Mouse (Mus musculus) MEL (cell line): ENCODE measurements around the gene Zfp827. TPM values are rescaled to one million over a fixed set of nuclear protein-coding genes. Genes with fewer than 3 reads are reported as not detected.

ENCODE experiments used
- DNase-seq: peaks from one replicate; pipeline ENCODE4 v3.0.0; 2011; ENCODE audit warnings: low read depth, low spot score
- H3K27ac ChIP-seq: 2 replicates; pipeline ENCODE4 v1.5.1; 2012; ENCODE audit warnings: low read depth, mild to moderate bottlenecking, control low read depth, low read length, moderate library complexity; ENCODE audit not compliant: control insufficient read depth
- H3K27me3 ChIP-seq, 2 experiments: fragments of 150-350 bp in 1 of 2; sonication (generic) in 1 of 2; 2 replicates each; pipeline ENCODE4 v1.6.1; 2012; ENCODE audit warnings: low read length in 2 of 2, mild to moderate bottlenecking in 2 of 2, improper control_type of control experiment in 1 of 2, moderate library complexity in 1 of 2; ENCODE audit not compliant: insufficient read depth in 2 of 2, control insufficient read depth in 1 of 2
- H3K36me3 ChIP-seq, 2 experiments: 2 replicates each; pipeline ENCODE4 v1.6.1; 2012 to 2014; ENCODE audit warnings: low read length in 2 of 2, improper control_type of control experiment in 1 of 2, inconsistent platforms in 1 of 2, mild to moderate bottlenecking in 1 of 2; ENCODE audit not compliant: insufficient read depth in 2 of 2, control insufficient read depth in 1 of 2
- H3K4me1 ChIP-seq, 2 experiments: fragments of 150-350 bp in 1 of 2; sonication (generic) in 1 of 2; 2 replicates each; pipeline ENCODE4 v1.6.1; 2012; ENCODE audit warnings: low read length in 2 of 2, improper control_type of control experiment in 1 of 2, mild to moderate bottlenecking in 1 of 2; ENCODE audit not compliant: insufficient read depth in 2 of 2, control insufficient read depth in 1 of 2
- H3K4me3 ChIP-seq, 2 experiments: fragments of 150-350 bp in 1 of 2; sonication (generic) in 1 of 2; 2 replicates each; pipeline ENCODE4 v1.5.1; 2012; ENCODE audit warnings: low read depth in 2 of 2, low read length in 2 of 2, mild to moderate bottlenecking in 2 of 2, moderate library complexity in 2 of 2, control low read depth in 1 of 2, improper control_type of control experiment in 1 of 2; ENCODE audit not compliant: control insufficient read depth in 1 of 2, insufficient read depth in 1 of 2
- H3K79me2 ChIP-seq: 2 replicates; pipeline ENCODE4 v1.6.1; 2012; ENCODE audit warnings: mild to moderate bottlenecking, low read length, moderate library complexity; ENCODE audit not compliant: control insufficient read depth, poor library complexity, insufficient read depth
- H3K9ac ChIP-seq: 2 replicates; pipeline ENCODE4 v1.6.1; 2012; ENCODE audit warnings: low read depth, mild to moderate bottlenecking, control low read depth, low read length, moderate library complexity; ENCODE audit not compliant: control insufficient read depth, poor library complexity, severe bottlenecking
- H3K9me3 ChIP-seq: fragments of 150-350 bp; sonication (generic); replicated peaks from 2 replicates; pipeline ENCODE4 v1.6.1; 2012; ENCODE audit warnings: mild to moderate bottlenecking, low read length, improper control_type of control experiment, moderate library complexity; ENCODE audit not compliant: insufficient read depth
- BHLHE40 ChIP-seq: IDR thresholded peaks from 2 replicates; pipeline ENCODE4 v1.6.1; 2012; ENCODE audit warnings: low read depth, mild to moderate bottlenecking, inconsistent platforms, low read length, improper control_type of control experiment, borderline replicate concordance
- CHD1 ChIP-seq: IDR thresholded peaks from 2 replicates; pipeline ENCODE4 v1.6.1; 2012; ENCODE audit warnings: low read depth, mild to moderate bottlenecking, inconsistent platforms, low read length, improper control_type of control experiment
- CHD2 ChIP-seq: IDR thresholded peaks from 2 replicates; pipeline ENCODE4 v1.6.1; 2011; ENCODE audit warnings: low read length, improper control_type of control experiment
- CTCF ChIP-seq, 3 experiments: IDR thresholded peaks in 2 of 3; conservative IDR thresholded peaks in 1 of 3; 2 replicates each; pipeline ENCODE4 v1.5.1; 2011 to 2012; ENCODE audit warnings: low read length in 3 of 3, low read depth in 2 of 3, mild to moderate bottlenecking in 2 of 3, improper control_type of control experiment in 1 of 3, inconsistent platforms in 1 of 3, mixed read lengths in 1 of 3, moderate library complexity in 1 of 3; ENCODE audit not compliant: control insufficient read depth in 1 of 3, insufficient read depth in 1 of 3, poor library complexity in 1 of 3, severe bottlenecking in 1 of 3
- E2F4 ChIP-seq: IDR thresholded peaks from 2 replicates; pipeline ENCODE4 v1.6.1; 2011; ENCODE audit warnings: low read depth, low read length, improper control_type of control experiment, borderline replicate concordance
- ELF1 ChIP-seq: IDR thresholded peaks from 2 replicates; pipeline ENCODE4 v1.6.1; 2014; ENCODE audit warnings: low read depth, mild to moderate bottlenecking, inconsistent platforms, low read length, improper control_type of control experiment, moderate library complexity
- EP300 ChIP-seq, 2 experiments: IDR thresholded peaks; 2 replicates each; pipeline ENCODE4 v1.6.1; 2011; ENCODE audit warnings: improper control_type of control experiment in 2 of 2, low read length in 2 of 2, low read depth in 1 of 2, mild to moderate bottlenecking in 1 of 2
- GABPA ChIP-seq: IDR thresholded peaks from 2 replicates; pipeline ENCODE4 v1.6.1; 2012; ENCODE audit warnings: low read depth, mild to moderate bottlenecking, inconsistent platforms, low read length, improper control_type of control experiment, moderate library complexity
- GATA1 ChIP-seq: IDR thresholded peaks from 2 replicates; pipeline ENCODE4 v1.6.1; 2011; ENCODE audit warnings: low read depth, low read length, improper control_type of control experiment
- KAT2A ChIP-seq: conservative IDR thresholded peaks from 2 replicates; pipeline ENCODE4 v1.6.1; 2012; ENCODE audit warnings: low read depth, low read length, improper control_type of control experiment, inconsistent platforms
- MAFK ChIP-seq: IDR thresholded peaks from 2 replicates; pipeline ENCODE4 v1.6.1; 2011; ENCODE audit warnings: low read depth, mild to moderate bottlenecking, low read length, improper control_type of control experiment, borderline replicate concordance
- MAX ChIP-seq: IDR thresholded peaks from 2 replicates; pipeline ENCODE4 v1.6.1; 2011; ENCODE audit warnings: low read length, improper control_type of control experiment
- MAZ ChIP-seq: IDR thresholded peaks from 2 replicates; pipeline ENCODE4 v1.6.1; 2012; ENCODE audit warnings: low read depth, mild to moderate bottlenecking, inconsistent platforms, low read length, improper control_type of control experiment
- MEF2A ChIP-seq: IDR thresholded peaks from 2 replicates; pipeline ENCODE4 v1.6.1; 2014; ENCODE audit warnings: low read depth, mild to moderate bottlenecking, inconsistent platforms, low read length, improper control_type of control experiment; ENCODE audit not compliant: poor library complexity, insufficient replicate concordance, severe bottlenecking; ENCODE audit errors: extremely low read depth
- MYB ChIP-seq: IDR thresholded peaks from 2 replicates; pipeline ENCODE4 v1.6.1; 2011; ENCODE audit warnings: mild to moderate bottlenecking, low read depth, low read length, improper control_type of control experiment
- MYC ChIP-seq: IDR thresholded peaks from 2 replicates; pipeline ENCODE4 v1.6.1; 2011; ENCODE audit warnings: low read depth, mild to moderate bottlenecking, low read length, improper control_type of control experiment, moderate library complexity
- POLR2A ChIP-seq, 2 experiments: IDR thresholded peaks; 2 replicates each; pipeline ENCODE4 v1.6.1; 2011 to 2012; ENCODE audit warnings: low read length in 2 of 2, mild to moderate bottlenecking in 2 of 2, control low read depth in 1 of 2, improper control_type of control experiment in 1 of 2, low read depth in 1 of 2, moderate library complexity in 1 of 2; ENCODE audit not compliant: control insufficient read depth in 1 of 2, insufficient read depth in 1 of 2, poor library complexity in 1 of 2
- RAD21 ChIP-seq: IDR thresholded peaks from 2 replicates; pipeline ENCODE4 v1.6.1; 2011; ENCODE audit warnings: mild to moderate bottlenecking, low read depth, low read length, improper control_type of control experiment
- RCOR1 ChIP-seq: IDR thresholded peaks from 2 replicates; pipeline ENCODE4 v1.6.1; 2012; ENCODE audit warnings: low read depth, mild to moderate bottlenecking, inconsistent platforms, low read length, improper control_type of control experiment
- SMC3 ChIP-seq: IDR thresholded peaks from 2 replicates; pipeline ENCODE4 v1.6.1; 2011; ENCODE audit warnings: low read depth, low read length, improper control_type of control experiment
- TBP ChIP-seq: IDR thresholded peaks from 2 replicates; pipeline ENCODE4 v1.8.0; 2011; ENCODE audit warnings: low read depth, low read length, improper control_type of control experiment
- UBTF ChIP-seq: IDR thresholded peaks from 2 replicates; pipeline ENCODE4 v1.6.1; 2012; ENCODE audit warnings: low read depth, mild to moderate bottlenecking, inconsistent platforms, low read length, improper control_type of control experiment, moderate library complexity, borderline replicate concordance; ENCODE audit not compliant: insufficient read depth
- ZC3H11A ChIP-seq: IDR thresholded peaks from 2 replicates; pipeline ENCODE4 v1.6.1; 2012; ENCODE audit warnings: low read depth, mild to moderate bottlenecking, inconsistent platforms, low read length, improper control_type of control experiment
- ZKSCAN1 ChIP-seq: IDR thresholded peaks from 2 replicates; pipeline ENCODE4 v1.6.1; 2012; ENCODE audit warnings: low read depth, mild to moderate bottlenecking, inconsistent platforms, low read length, improper control_type of control experiment, moderate library complexity
- ZMIZ1 ChIP-seq: IDR thresholded peaks from 2 replicates; pipeline ENCODE4 v1.6.1; 2012; ENCODE audit warnings: low read depth, mild to moderate bottlenecking, inconsistent platforms, low read length, improper control_type of control experiment, moderate library complexity
- ZNF384 ChIP-seq: IDR thresholded peaks from 2 replicates; pipeline ENCODE4 v1.6.1; 2012; ENCODE audit warnings: low read depth, mild to moderate bottlenecking, inconsistent platforms, low read length, improper control_type of control experiment
- polyA plus RNA-seq, 2 experiments: library from polyadenylated mRNA; stranded (reverse) in 1 of 2; unstranded in 1 of 2; fragments of >175 nt in 1 of 2; fragments of >200 nt in 1 of 2; gene quantifications; 2 replicates each; pipeline versions ENCODE4 v1.2.1 to v1.2.4; 2012; ENCODE audit warnings: low replicate concordance in 2 of 2, low read depth in 1 of 2; ENCODE audit not compliant: insufficient read length in 2 of 2, insufficient read depth in 1 of 2, missing spikeins in 1 of 2
- total RNA-seq: library from RNA; depleted of rRNA; stranded (reverse); fragments of 300-350 nt; gene quantifications from 2 replicates; pipeline ENCODE4 v1.2.3, GENCODE M21; 2012

The Zfp827 gene
- total and polyA plus RNA-seq, 3 experiments, result not detected

- H3K27me3 ChIP-seq, result no peaks in the 10 kb centered on the region
- H3K9me3 ChIP-seq, result no peaks in the 10 kb centered on the region
- H3K36me3 ChIP-seq, result no peaks in the 10 kb centered on the region
- no peak overlapping the region for H3K4me3 ChIP-seq
- DNase-seq, result no peak
- H3K4me1 ChIP-seq, result no peaks in the 10 kb centered on the region
- no peak overlapping the region for H3K9ac ChIP-seq
- TF ChIP-seq CHD2 (no peak), MAFK (no peak), BHLHE40 (no peak), E2F4 (no peak), KAT2A (no peak), MAZ (no peak), ZNF384 (no peak), EP300 (IDR thresholded peaks at IDR 0.05; ENCODE audit: low read depth in 1 of 2, low read length in 2 of 2) (no peak), MYB (no peak), UBTF (no peak), SMC3 (no peak), RAD21 (no peak), ZC3H11A (no peak), ELF1 (no peak), CHD1 (no peak)
- no peaks in the 10 kb centered on the region for H3K79me2 ChIP-seq
- no peak overlapping the region for H3K27ac ChIP-seq
Measured at GRCm38 (mm10) chr8:79140981-79141380, 112.7 kb downstream of the Zfp827 start.

- Histone ChIP-seq H3K27ac (no peak overlapping the region), H3K79me2 (no peaks in the 10 kb centered on the region), H3K36me3 (no peaks in the 10 kb centered on the region), H3K4me1 (no peaks in the 10 kb centered on the region), H3K9ac (no peak overlapping the region), H3K9me3 (no peaks in the 10 kb centered on the region), H3K27me3 (no peaks in the 10 kb centered on the region)
- DNase-seq, result no peak
- TF ChIP-seq ELF1, result no peak
- no peak for TF ChIP-seq MAFK
- TF ChIP-seq ZNF384, result no peak
- no peak for TF ChIP-seq GABPA
- TF ChIP-seq RCOR1, result no peak
- no peak for TF ChIP-seq MAX
- no peak for TF ChIP-seq CTCF (IDR thresholded peaks at IDR 0.05 in 2 of 3, conservative IDR thresholded peaks at IDR 0.05 in 1 of 3; ENCODE audit: control insufficient read depth in 1 of 3, insufficient read depth in 1 of 3, low read depth in 2 of 3, low read length in 3 of 3, poor library complexity in 1 of 3, severe bottlenecking in 1 of 3)
- no peak for TF ChIP-seq GATA1
- TF ChIP-seq TBP, result no peak
- no peak for TF ChIP-seq POLR2A (IDR thresholded peaks at IDR 0.05; ENCODE audit: control insufficient read depth in 1 of 2, insufficient read depth in 1 of 2, low read depth in 1 of 2, low read length in 2 of 2, poor library complexity in 1 of 2)
- no peak for TF ChIP-seq MEF2A
- no peak for TF ChIP-seq ZKSCAN1
- TF ChIP-seq MYB, result no peak
- TF ChIP-seq ZMIZ1, result no peak
- no peak for TF ChIP-seq KAT2A
- TF ChIP-seq MAZ, result no peak
- no peak for TF ChIP-seq MYC
- TF ChIP-seq, all 39 proteins: peak for 0
- H3K4me3 ChIP-seq, result no peak overlapping the region
Measured at GRCm38 (mm10) chr8:79141592-79141991, 113.4 kb downstream of the Zfp827 start.
